Mouse (Mus musculus) MEL (cell line): ENCODE results near the gene Tmem198.

ENCODE experiments used
- CHD1 ChIP-seq: IDR thresholded peaks from 2 replicates; pipeline ENCODE4 v1.6.1; 2012; ENCODE audit warnings: low read depth, mild to moderate bottlenecking, inconsistent platforms, low read length, improper control_type of control experiment
- GATA1 ChIP-seq: IDR thresholded peaks from 2 replicates; pipeline ENCODE4 v1.6.1; 2011; ENCODE audit warnings: low read depth, low read length, improper control_type of control experiment
- KAT2A ChIP-seq: conservative IDR thresholded peaks from 2 replicates; pipeline ENCODE4 v1.6.1; 2012; ENCODE audit warnings: low read depth, low read length, improper control_type of control experiment, inconsistent platforms
- POLR2A ChIP-seq, 2 experiments: IDR thresholded peaks; 2 replicates each; pipeline ENCODE4 v1.6.1; 2011 to 2012; ENCODE audit warnings: low read length in 2 of 2, mild to moderate bottlenecking in 2 of 2, control low read depth in 1 of 2, improper control_type of control experiment in 1 of 2, low read depth in 1 of 2, moderate library complexity in 1 of 2; ENCODE audit not compliant: control insufficient read depth in 1 of 2, insufficient read depth in 1 of 2, poor library complexity in 1 of 2
- USF1 ChIP-seq: IDR thresholded peaks from 2 replicates; pipeline ENCODE4 v1.6.1; 2014; ENCODE audit warnings: low read depth, mild to moderate bottlenecking, inconsistent platforms, low read length, improper control_type of control experiment, moderate library complexity

DNA sequence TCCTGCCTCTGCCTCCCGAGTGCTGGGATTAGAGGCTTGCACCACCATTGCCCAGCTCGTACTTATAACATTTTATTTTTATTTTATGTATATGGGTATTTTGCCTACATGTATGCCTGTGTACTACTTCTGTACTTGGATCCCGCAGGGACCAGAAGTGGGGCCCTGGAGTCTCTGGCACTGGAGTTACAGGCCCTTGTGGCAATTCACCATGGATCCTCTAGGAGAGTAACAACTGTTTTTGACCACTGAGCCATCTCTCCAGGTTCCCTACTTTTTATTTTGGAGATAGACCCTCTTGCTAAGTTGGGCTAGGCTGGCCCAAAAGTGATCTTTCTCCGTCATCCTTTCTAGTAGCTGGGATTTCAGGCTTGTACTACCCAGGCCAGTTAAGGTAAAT, 39.1 kb downstream of the Tmem198 start:
- TF ChIP-seq POLR2A (IDR thresholded peaks at IDR 0.05; ENCODE audit: control insufficient read depth in 1 of 2, insufficient read depth in 1 of 2, low read depth in 1 of 2, low read length in 2 of 2, poor library complexity in 1 of 2) (no peak), USF1 (no peak), KAT2A (no peak), CHD1 (no peak), GATA1 (no peak)
